Mouse (Mus musculus) midbrain, embryonic 16.5 days (tissue): ENCODE measurements around the gene 1700016K19Rik. TPM values are rescaled to one million over a fixed set of nuclear protein-coding genes. Genes with fewer than 3 reads are reported as not detected.
"Not testable (repeated sequence)": the region's sequence is repeated elsewhere in the genome, so short reads cannot be mapped to it uniquely, and the experiment has no call there.

Experiments
- ATAC-seq: fragments of 200-750 bp; cut with Nextera tagmentation; 2 replicates; pipeline ENCODE4 v1.8.0; 2017; ENCODE audit warnings: moderate TSS enrichment
- H3K27ac ChIP-seq: fragments of 300-500 bp; sonication (generic); 2 replicates; pipeline ENCODE4 v1.5.1; 2014; ENCODE audit warnings: mild to moderate bottlenecking, low read length, mixed read lengths
- H3K27me3 ChIP-seq: fragments of 300-500 bp; sonication (generic); 2 replicates; pipeline ENCODE4 v1.6.1; 2014; ENCODE audit warnings: low read depth, low read length, mixed read lengths; ENCODE audit not compliant: control insufficient read depth, insufficient read depth
- H3K36me3 ChIP-seq: fragments of 300-500 bp; sonication (generic); 2 replicates; pipeline ENCODE4 v1.6.1; 2014; ENCODE audit warnings: mild to moderate bottlenecking, low read length, moderate library complexity, mixed read lengths; ENCODE audit not compliant: control insufficient read depth, insufficient read depth
- H3K4me1 ChIP-seq: fragments of 300-500 bp; sonication (generic); 2 replicates; pipeline ENCODE4 v1.6.1; 2014; ENCODE audit warnings: mild to moderate bottlenecking, low read length, mixed read lengths; ENCODE audit not compliant: control insufficient read depth, insufficient read depth
- H3K4me2 ChIP-seq: fragments of 300-500 bp; sonication (generic); 2 replicates; pipeline ENCODE4 v1.6.1; 2014; ENCODE audit warnings: mild to moderate bottlenecking, low read length, mixed read lengths
- H3K4me3 ChIP-seq: fragments of 300-500 bp; sonication (generic); 2 replicates; pipeline ENCODE4 v1.5.1; 2014; ENCODE audit warnings: low read depth, mild to moderate bottlenecking, low read length, moderate library complexity, mixed read lengths
- H3K9ac ChIP-seq: fragments of 300-500 bp; sonication (generic); 2 replicates; pipeline ENCODE4 v1.6.1; 2014; ENCODE audit warnings: low read depth, low read length, mixed read lengths
- H3K9me3 ChIP-seq: fragments of 300-500 bp; sonication (generic); replicated peaks from 2 replicates; pipeline ENCODE4 v1.6.1; 2014; ENCODE audit warnings: mild to moderate bottlenecking, low read length, mixed read lengths; ENCODE audit not compliant: control insufficient read depth, poor library complexity, severe bottlenecking
- WGBS: fragments of 180-500 bp; shearing (Covaris S2); extraction: QIAGEN DNeasy Blood & Tissue Kit; methylation state at CpG from one replicate; pipeline ENCODE4 v1.1.7; 2014; 5-methylcytosine and 5-hydroxymethylcytosine counted together
- polyA plus RNA-seq: library from polyadenylated mRNA; unstranded; fragments of >200 nt; fragmentation: Nextera tagmentation; extraction: Ambion mirVana; gene quantifications from 2 replicates; pipeline ENCODE4 v1.2.1, GENCODE M21; 2015

1700016K19Rik gene
- polyA plus RNA-seq, 1 experiment from 2014 or later: 7.0 TPM

DNA sequence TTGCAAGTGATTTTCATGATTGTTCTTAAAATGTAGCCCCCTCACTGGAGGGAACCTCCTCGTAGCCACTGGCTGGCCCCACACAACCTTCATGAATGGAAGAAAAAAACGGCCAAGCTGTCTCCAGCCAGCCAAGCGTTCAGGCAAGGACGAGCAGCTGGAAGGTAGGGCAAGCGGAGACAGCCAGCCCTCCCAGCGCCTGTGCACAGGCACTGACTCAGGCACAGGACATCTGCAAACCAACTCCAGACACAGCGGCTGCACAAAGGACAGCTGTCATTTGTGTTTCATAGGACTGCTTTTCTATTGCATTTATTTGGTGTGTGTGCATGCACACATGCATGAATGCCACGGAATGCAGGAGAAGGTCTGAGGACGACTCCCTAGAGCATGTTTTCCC is 5.4 kb upstream of the 1700016K19Rik start:
- Histone ChIP-seq H3K9me3 (no peaks in the 10 kb centered on the region), H3K27ac (no peak overlapping the region), H3K4me1 (no peaks in the 10 kb centered on the region), H3K4me2 (no peak overlapping the region), H3K27me3 (no peaks in the 10 kb centered on the region), H3K4me3 (no peak overlapping the region), H3K36me3 (no peaks in the 10 kb centered on the region), H3K9ac (no peak overlapping the region)
- no peak for ATAC-seq
- 41% methylated on average over 9 of the region's 9 CpGs for WGBS

DNA sequence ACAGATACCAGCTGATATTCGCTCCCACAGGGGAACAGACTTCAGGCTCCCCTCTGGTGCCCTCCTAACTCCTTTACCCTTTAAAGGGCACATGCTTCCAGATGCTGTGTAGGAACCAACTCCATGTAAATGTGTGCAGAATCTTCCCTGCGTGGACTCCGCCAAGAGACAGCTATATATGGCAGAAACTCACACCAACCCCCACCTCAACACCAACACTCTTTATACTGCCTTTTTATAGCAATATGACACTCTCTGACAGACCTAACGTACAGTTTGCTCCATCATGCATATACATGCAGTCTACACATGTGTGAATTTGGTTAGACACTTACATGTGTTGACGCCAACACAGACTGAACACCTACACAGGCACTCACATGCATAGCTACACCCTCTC is 989 bp downstream of the 1700016K19Rik start:
- no peaks in the 10 kb centered on the region for H3K9me3 ChIP-seq
- H3K27ac ChIP-seq: no peak overlapping the region
- no peak for ATAC-seq
- no peak overlapping the region for H3K9ac ChIP-seq
- WGBS: 92% methylated on average over 5 of the region's 5 CpGs
- H3K4me2 ChIP-seq: no peak overlapping the region
- no peaks in the 10 kb centered on the region for H3K36me3 ChIP-seq
- H3K4me3 ChIP-seq: no peak overlapping the region
- H3K4me1 ChIP-seq: no peaks in the 10 kb centered on the region
- H3K27me3 ChIP-seq: no peaks in the 10 kb centered on the region

DNA sequence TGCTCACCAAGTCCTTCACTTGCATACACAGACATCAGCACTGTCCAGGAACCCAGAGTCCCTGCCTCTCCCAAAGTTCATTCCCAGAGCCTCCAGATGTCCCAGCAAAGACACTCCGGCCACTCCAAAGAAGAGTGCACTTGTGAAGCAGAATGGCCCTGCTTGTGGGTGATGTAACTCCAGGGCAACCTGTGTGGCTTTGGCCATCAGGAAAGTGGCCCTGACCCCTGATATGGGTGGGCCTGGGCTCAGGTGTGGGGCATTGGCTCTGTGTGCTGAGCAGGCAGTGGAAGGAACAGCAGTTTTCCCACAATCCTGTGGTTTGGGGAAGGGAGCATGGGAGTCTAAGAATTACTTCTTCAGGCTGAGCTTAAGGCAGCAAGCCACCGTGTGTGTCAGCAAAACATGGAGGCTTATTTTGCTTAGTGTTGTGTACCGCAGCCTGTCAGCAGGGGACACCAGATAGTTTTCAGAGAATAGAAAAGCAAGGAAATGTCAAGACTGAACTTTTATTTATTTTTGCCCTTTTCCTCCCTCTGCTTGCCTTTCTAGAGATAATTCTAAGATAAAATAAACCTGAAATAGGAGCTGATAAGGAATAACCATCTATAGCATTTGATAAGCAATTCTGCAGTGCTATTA is 1.6 kb downstream of the 1700016K19Rik start:
- Histone ChIP-seq H3K27me3 (no peaks in the 10 kb centered on the region), H3K36me3 (no peaks in the 10 kb centered on the region), H3K4me2 (no peak overlapping the region), H3K9ac (no peak overlapping the region), H3K4me3 (no peak overlapping the region), H3K9me3 (no peaks in the 10 kb centered on the region), H3K27ac (no peak overlapping the region), H3K4me1 (no peaks in the 10 kb centered on the region)
- ATAC-seq: no peak
- 56% methylated on average over 3 of the region's 3 CpGs for WGBS

DNA sequence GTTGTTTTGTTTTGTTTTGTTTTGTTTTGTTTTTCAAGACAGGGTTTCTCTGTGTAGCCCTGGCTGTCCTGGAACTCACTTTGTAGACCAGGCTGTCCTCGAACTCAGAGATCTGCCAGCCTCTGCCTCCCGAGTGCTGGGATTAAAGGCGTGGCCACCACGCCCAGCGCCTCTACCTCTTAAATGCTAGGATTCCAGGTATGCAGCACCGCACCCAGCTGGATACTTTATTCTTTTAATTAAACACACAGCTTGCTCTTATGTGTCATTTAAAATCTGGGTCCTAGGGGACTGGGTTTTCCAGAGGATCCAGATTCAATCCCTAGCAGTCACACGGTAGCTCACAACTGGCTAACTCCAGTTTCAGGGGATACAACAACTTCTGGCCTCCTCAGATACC is 4.6 kb downstream of the 1700016K19Rik start:
- not testable (repeated sequence) for H3K9me3 ChIP-seq, H3K9ac ChIP-seq, H3K4me2 ChIP-seq, H3K4me1 ChIP-seq, H3K27ac ChIP-seq, H3K27me3 ChIP-seq, ATAC-seq, H3K36me3 ChIP-seq, H3K4me3 ChIP-seq
- WGBS: 94% methylated on average over 7 of the region's 7 CpGs

DNA sequence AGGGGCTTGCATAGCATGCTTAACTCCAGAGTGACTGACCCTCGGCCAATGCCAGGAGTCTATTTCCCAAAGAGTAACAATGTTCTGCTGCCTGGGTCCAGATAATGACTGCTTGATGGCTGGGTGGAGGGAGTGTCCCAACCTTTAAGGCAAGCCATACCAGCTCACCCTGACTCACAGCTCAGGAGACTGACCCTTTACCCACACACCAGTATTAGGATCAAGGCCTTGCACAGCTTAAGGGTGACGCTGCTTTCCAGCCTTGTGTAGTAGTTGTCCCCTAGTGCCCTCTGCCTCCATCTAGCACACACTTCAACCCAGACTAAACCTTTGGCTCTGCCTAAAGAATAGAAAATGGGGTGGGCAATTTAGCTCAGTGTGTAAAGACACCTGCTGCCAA is 8.4 kb downstream of the 1700016K19Rik start:
- no peaks in the 10 kb centered on the region for H3K27me3 ChIP-seq
- no peak overlapping the region for H3K4me3 ChIP-seq
- no peaks in the 10 kb centered on the region for H3K9me3 ChIP-seq
- H3K27ac ChIP-seq: no peak overlapping the region
- no peaks in the 10 kb centered on the region for H3K36me3 ChIP-seq
- no peaks in the 10 kb centered on the region for H3K4me1 ChIP-seq
- no peak overlapping the region for H3K4me2 ChIP-seq
- no peak overlapping the region for H3K9ac ChIP-seq
- WGBS: 87% methylated on average over 2 of the region's 2 CpGs
- no peak for ATAC-seq

DNA sequence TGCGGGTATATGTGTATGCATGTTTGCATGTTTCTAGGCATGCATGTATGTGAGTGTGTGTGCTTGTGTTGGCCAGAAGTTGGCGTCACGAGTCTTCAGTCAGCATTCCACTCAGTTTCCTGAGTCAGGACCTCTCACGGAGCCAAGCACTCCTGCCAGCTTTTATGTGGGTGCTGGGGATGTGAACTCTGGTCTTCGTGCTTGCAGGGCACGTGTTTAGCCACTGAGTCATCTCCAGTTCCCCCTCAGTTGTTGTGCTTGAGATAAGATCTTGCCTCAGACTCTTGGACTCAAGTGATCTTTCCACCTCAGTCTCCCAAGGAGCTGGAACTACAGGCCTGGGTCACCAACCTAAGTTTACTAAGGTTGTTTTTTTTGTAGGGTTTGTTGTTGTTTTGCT is 9.4 kb downstream of the 1700016K19Rik start:
- no peaks in the 10 kb centered on the region for H3K36me3 ChIP-seq
- H3K4me1 ChIP-seq: no peaks in the 10 kb centered on the region
- H3K4me3 ChIP-seq: no peak overlapping the region
- no peaks in the 10 kb centered on the region for H3K27me3 ChIP-seq
- 85% methylated on average over 6 of the region's 6 CpGs for WGBS
- H3K4me2 ChIP-seq: no peak overlapping the region
- no peak for ATAC-seq
- no peak overlapping the region for H3K9ac ChIP-seq
- no peaks in the 10 kb centered on the region for H3K9me3 ChIP-seq
- H3K27ac ChIP-seq: no peak overlapping the region

DNA sequence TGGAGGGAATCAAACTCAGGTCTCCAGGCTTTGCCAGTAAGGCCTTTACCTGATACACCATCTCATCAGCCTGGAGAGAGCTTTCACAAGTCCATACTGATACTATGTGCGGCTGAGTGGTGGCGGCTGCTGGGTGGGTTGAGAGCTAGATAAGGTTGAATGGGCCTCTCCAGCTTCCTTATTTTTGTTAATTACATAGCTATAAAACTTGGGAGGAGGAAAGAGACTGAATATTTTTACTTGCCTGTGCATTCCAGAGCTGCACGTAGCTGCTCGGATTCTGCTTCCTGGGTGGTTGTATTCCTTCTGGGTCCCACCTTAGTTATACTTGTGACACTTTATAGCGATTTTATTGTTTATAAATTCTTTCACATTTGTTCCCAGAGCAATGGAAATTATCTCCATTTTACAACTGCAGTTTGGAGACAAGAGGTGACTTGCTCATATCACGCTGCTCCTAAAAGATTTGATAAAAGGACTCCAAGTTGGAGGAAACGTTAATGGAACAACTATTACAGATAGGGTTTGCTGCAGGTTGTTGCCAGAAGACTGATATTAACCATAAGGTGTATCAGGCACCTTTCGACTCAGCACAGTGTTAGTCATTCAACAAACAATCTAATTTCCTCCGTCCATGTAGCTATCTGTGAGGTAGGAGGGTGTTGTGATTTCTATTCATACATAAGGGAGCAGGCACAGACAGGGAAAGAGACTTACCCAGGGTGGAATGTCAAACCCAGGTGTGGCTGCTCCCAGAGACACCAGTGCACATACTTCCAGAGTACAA is 11.3 kb downstream of the 1700016K19Rik start:
- Histone ChIP-seq H3K36me3 (no peaks in the 10 kb centered on the region), H3K9me3 (no peaks in the 10 kb centered on the region), H3K9ac (no peak overlapping the region), H3K4me2 (no peak overlapping the region), H3K4me1 (no peaks in the 10 kb centered on the region), H3K4me3 (no peak overlapping the region), H3K27ac (no peak overlapping the region), H3K27me3 (no peaks in the 10 kb centered on the region)
- no peak for ATAC-seq
- 90% methylated on average over 9 of the region's 9 CpGs for WGBS

DNA sequence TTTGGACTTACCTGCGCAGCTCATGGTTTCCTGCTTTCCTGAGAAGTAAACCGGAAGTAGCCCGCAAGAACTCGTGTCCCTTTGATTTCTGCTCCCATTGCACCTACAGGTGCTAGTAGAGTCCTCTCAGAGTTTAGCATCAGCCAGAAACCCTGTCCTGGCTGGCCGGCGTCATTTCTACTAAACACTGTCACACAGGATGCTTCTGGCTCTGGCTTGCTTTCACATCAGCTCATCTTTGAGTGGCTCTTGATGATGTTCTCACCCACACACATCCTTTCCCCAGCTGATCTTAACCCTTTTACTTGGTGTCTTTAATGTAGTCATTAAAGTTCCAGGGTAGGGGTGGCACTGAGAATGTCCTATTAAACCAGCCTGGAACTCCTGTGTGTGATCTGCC is 15.5 kb downstream of the 1700016K19Rik start:
- 91% methylated on average over 6 of the region's 6 CpGs for WGBS
- no peaks in the 10 kb centered on the region for H3K4me1 ChIP-seq
- ATAC-seq: no peak
- H3K27me3 ChIP-seq: no peaks in the 10 kb centered on the region
- H3K9me3 ChIP-seq: no peaks in the 10 kb centered on the region
- no peak overlapping the region for H3K4me2 ChIP-seq
- H3K36me3 ChIP-seq: no peaks in the 10 kb centered on the region
- H3K27ac ChIP-seq: no peak overlapping the region
- no peak overlapping the region for H3K9ac ChIP-seq
- H3K4me3 ChIP-seq: no peak overlapping the region

DNA sequence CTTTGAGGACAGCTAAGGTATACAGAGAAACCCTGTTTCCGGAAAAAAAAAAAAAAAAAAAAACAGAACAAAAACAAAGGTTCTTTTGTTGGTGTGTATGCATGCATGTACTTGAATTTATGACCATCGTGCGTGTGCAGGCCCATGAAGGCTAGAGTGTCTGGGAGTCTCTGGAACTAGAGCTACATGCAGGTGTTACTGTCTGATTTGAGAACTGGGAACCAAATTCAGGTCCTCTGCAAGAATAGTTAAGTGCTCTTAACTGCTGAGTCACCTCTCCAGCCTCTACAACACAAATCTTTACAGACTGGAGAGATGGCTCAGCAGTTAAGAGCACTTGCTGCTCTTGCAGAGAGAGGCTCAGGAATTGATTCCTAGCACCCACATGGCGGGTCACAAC is 16.1 kb downstream of the 1700016K19Rik start:
- Histone ChIP-seq H3K9ac (no peak overlapping the region), H3K4me3 (no peak overlapping the region), H3K27me3 (no peaks in the 10 kb centered on the region), H3K36me3 (no peaks in the 10 kb centered on the region), H3K27ac (no peak overlapping the region), H3K9me3 (no peaks in the 10 kb centered on the region), H3K4me1 (no peaks in the 10 kb centered on the region), H3K4me2 (no peak overlapping the region)
- ATAC-seq: no peak
- 82% methylated on average over 4 of the region's 4 CpGs for WGBS
